Mouse (Mus musculus) right cerebral cortex, postnatal 10 days (tissue): ENCODE results near the gene Mrpl23.

Experiments
- DNase-seq, 2 experiments: peaks; one replicate each; pipeline ENCODE4 v3.0.0; 2021; ENCODE audit warnings: low spot score in 2 of 2

Gene Mrpl23

DNA sequence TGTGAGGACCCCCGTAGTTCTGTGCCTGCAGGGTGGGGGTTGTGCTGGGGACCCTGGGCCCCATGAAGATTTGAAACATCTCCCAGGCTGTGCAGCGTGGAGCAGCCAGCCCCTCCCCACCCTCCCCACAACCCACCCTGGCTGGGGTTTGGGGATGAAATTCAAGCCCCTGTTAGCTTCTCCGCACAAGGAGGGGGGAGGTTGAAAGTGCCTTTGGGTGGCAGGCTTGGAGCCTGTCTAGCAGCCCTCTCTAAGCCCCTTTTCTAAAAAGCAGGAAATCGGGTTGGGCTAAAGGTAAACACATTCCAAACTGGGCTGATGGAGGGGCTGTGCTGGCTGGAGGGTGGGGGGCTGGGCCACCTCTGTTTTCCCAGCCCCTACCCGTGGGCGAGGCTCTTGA lies 40.5 kb downstream of the Mrpl23 start:
- DNase-seq = no peak

DNA sequence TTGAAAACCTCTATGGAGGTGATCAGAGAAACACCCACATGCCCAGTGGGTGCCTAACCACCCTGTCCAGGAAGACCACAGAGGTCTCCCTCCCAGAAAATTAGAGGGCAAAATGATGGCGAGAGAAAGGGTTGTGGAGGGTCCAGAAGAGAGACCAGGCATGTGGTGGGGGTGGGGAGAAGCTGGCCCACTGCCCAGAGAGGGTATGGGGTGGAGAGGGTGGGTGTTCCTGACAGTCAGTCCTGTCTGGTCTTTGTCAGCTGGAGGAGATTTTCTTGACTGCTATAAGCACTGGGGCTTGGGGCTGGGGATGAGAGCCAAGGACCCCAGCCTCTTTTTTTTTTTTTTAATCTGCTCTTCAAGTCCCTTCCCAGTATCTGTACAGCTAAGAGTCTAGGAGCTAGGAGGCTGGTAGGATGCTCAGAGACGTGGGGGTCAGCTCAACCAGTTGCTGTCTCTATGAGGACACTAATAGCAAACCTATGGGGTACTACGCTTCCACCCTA lies 41.7 kb downstream of the Mrpl23 start:
- no peak for DNase-seq

DNA sequence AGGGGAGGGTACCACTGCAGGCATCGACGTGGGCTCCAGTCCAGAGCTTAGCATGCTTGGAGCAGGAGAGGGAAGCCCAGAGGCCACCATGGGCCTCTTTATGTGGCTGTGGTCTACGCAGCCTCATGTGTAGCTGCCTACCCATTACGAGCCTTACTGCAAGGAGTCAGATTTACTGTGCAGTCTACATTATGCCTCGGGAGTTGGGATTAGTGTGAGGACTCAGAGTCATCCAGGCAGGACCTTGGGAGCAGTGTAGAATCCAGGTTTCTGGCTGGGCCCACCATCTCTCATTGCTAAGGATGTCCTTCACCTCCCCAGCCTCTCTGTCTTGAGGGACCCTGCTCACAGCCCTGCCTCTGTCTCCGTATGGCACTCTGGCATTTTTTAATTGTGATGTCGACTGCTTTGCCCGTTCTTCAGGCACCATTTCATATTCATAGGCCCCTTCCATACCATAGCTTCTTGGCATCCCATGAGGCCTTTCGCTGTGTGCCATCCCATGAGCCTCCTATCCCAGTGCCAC lies 42.4 kb downstream of the Mrpl23 start:
- no peak for DNase-seq

DNA sequence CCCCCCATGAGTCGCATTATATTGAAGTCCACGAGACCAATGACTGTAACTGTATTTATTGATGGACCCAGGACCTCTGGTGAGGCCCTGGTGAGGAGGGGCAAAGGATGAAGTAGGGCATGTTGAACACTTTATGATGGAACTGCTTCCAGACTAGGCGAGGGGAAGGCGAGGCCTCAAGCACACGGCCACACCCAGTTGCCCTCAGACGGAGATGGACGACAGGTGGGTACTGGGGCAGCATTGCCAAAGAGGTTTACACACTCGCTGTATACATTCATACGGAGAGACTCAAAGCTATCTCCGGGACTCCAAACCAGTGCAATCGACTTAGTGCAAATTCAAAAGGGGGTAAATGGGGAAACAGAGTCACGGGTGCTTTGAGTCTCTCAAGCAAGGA lies 43.0 kb downstream of the Mrpl23 start:
- DNase-seq = no peak

DNA sequence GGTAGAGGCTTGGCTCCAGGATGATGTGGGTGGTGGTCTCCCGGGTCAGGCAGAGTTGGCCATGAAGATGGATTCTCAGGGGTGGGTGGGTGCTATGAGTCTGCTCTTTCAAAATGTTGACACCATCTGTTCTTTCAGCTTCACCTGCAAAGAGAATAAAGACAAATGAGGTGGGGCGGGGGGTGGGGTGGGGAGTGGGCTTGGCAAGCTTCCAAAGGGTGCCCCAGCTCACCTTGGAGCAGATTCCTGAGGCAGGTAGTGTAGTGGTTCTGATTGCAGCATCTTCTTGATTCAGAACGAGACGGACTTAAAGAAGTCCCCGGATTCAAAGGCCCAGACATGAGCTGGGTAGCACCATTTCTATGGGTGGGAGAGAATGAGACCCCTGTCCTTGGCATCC lies 43.5 kb downstream of the Mrpl23 start:
- DNase-seq = no peak

- no peak for DNase-seq
Measured at GRCm38 (mm10) chr7:142576472-142577326, 44.2 kb downstream of the Mrpl23 start.

- DNase-seq = no peak
Measured at GRCm38 (mm10) chr7:142577806-142578423, 45.4 kb downstream of the Mrpl23 start.

DNA sequence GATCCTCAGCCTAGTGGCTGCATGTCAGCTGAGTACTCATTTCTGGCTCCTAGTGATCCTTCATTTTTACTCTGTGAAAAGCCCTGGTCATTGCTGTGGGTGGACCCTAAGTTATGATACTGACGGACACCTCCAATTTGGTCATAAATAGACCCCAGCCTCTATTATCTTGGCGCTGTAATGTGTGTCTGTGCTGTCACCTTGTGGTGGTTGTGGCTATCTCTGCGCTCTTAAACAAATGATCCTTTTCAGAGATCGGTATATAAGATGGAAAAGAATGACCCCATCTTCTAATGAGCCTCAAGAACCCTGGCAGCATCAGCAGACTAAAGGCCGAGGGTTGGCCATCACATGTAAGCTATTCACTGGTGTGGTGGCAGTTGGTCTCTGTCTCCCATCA lies 46.6 kb downstream of the Mrpl23 start:
- no peak for DNase-seq

- DNase-seq = peak; percentile 63 to 66
Measured at GRCm38 (mm10) chr7:142580121-142580879, 47.8 kb downstream of the Mrpl23 start.

DNA sequence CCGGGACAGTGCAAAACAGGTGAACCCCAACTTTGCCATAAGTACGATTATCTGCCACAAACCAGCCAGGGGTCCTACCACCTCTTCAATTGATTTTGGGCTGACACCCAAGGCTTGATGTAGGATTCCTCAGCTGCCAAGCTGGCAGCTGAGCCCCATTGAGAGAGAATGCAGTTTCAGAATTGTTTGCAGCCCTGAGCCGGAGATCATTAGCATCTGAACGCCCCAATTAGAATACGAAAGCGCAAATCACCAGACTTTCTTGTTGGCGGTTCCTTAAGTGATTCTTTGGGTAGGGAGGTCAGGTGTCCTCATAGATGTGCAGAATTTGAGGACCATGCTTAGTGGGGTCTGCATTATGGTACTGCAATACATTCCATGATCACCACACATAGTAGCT lies 48.7 kb downstream of the Mrpl23 start:
- DNase-seq = no peak

DNA sequence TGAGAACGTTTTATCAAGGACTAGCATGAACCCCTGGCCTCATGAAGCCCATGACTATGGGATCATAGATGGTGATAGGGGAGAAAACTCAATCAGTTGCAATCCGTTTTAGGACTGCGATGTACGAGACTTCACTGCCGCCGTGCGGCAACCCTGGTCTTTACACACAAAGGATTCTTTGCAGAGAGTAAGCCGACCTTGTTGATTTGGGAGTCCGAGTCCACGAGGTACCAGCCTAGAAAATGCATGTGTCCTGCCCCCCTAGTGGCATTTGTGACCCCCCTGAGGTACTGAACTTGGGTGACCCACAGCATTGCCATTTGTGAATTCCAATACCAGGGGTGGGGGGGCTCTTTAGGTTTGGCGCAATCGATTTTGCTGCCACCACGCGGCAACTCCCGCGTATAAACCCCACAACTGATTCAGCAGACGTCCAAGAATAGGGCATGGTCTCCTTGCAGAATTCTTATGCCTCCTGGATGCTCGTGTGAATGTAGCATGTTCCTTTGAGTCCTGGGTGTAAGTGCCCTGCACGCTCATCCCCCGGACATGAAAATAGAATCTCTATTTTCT lies 49.3 kb downstream of the Mrpl23 start:
- peak; percentile 65 to 69 for DNase-seq

DNA sequence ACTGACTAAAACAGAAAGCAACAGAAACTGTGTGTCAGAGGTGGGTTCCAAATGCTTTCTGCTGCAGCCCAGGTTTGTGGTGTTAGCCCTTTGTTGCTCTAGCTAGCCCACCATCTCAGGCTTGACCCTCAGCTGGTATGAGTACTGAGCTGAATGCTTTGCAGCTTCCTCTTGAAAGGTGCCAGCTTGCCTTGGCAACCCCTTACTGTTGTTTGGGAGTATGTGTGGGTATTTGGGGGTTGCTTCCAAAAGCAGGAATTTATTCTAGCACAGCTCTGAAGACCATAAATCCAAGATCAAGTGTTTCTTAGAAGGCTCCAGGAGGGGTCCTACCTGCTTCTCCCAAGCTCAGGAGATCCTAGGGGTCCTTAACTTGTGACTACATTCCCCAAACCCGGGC lies 52.4 kb downstream of the Mrpl23 start:
- DNase-seq = peak; percentile 46 to 61

DNA sequence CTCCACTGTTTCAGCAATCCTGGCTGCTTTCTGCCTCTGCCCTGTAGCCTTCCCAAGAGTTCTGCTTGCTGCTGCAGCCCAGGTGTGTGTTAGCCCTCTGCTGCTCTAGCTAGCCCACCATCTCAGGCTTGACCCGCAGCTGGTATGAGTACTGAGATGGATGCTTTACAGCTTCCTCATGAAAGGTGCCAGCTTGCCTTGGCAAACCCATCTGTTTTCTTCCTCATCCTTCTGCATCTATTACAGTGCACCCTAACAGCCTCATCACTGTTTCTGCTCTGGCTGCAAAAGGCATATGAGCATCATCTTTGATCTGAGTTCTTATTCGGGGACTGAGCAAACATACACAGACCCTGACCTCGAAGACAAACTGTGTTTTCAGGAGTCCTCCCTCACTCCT lies 53.4 kb downstream of the Mrpl23 start:
- DNase-seq = peak in 1 of 2 experiments; percentile 56

DNA sequence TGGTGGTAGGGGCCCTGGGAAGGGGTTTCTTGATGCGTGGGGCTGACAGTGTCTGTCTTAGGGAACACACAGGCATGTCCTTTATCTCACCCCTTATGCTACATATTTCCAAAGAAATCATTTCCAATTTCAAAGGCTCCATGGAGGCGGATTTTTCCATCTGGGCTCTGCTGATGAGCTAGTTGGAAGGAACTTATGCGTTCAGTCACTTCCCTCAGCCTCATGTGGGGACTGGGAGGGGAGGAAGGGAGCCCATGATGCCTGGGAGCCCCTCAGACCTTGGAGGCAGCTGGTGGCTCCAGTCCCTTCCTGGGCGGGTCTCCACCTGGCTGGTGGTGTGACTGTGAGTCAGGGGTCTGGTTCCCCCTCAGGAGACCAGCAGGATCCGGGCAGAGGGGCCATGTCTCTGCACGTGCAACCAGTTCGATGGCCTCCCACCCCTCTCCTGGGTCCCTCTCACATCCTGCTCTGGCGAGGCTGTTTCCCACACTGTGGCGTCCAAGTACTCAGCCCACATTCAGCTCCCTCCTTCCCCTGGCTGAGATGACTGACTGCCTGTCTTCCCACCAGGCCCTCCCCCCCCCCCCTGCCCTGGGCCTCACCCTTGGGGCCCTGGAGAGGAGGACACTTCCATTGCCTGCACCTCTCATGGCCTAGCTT lies 55.9 kb downstream of the Mrpl23 start:
- DNase-seq = peak; percentile 42 to 46
